In genomic region chr3:126044327-126044726, GRCm38 (mm10) we compare ENCODE assay signal across 10 mouse cellular contexts.
DNase-seq lines count a peak whose midpoint lies in the region; ATAC-seq and TF ChIP-seq lines count a peak whose summit lies in the region.
"Had no signal": no experiment of that assay in that cellular context is flagged by ENCODE, and none has a peak within 500 bp of the region (broad histone marks: within the 10 kb centered on the region; RNA-seq: fewer than 3 reads in every experiment).

No protein-coding gene starts in this region.

- POLR2A ChIA-PET in Patski (lab: Charles Lee): no interaction called here

- WGBS in kidney, embryonic 15.5 days: 25% methylated on average over 3 of the region's 3 CpGs
- WGBS in limb, embryonic 14.5 days: 23% methylated on average over 3 of the region's 3 CpGs

- H3K4me3 ChIP-seq in kidney, embryonic 15.5 days (replicated peaks): no peak overlapping the region
- no peak overlapping the region for H3K4me3 ChIP-seq in limb, embryonic 14.5 days (replicated peaks; ENCODE audit: low read length)

- H3K36me3 ChIP-seq in kidney, embryonic 15.5 days: no peaks in the 10 kb centered on the region
- H3K36me3 ChIP-seq in limb, embryonic 14.5 days (ENCODE audit: control insufficient read depth, insufficient read depth, low read length): no peaks in the 10 kb centered on the region
- H3K36me3 ChIP-seq: G1E had no signal

- no peaks in the 10 kb centered on the region for H3K9me3 ChIP-seq in kidney, embryonic 15.5 days (replicated peaks)
- no peaks in the 10 kb centered on the region for H3K9me3 ChIP-seq in limb, embryonic 14.5 days (ENCODE audit: control insufficient read depth, low read length)
- H3K9me3 ChIP-seq: G1E had no signal

- peak; percentile 73; the same call in 1 of the 2 replicates for ATAC-seq in kidney, embryonic 15.5 days (replicated peaks; ENCODE audit: low FRiP score)
- ATAC-seq in Patski: peak; percentile 27
- ATAC-seq in limb, embryonic 14.5 days (ENCODE audit: low FRiP score, low read depth): no peak; the same call in 1 of the 2 replicates

- H3K9ac ChIP-seq in kidney, embryonic 15.5 days: no peak overlapping the region
- H3K9ac ChIP-seq in limb, embryonic 14.5 days (ENCODE audit: low read depth, low read length, severe bottlenecking): no peak overlapping the region
- H3K9ac ChIP-seq: hindbrain, embryonic 14.5 days had no signal

- DNase-seq in kidney, adult 8-10 months: no peak
- peak; percentile 64 for DNase-seq in 3T3-L1 (ENCODE audit: low read depth, low spot score)
- peak; percentile 46 for DNase-seq in Patski (ENCODE audit: low read depth, low spot score)
- DNase-seq in limb, embryonic 14.5 days (ENCODE audit: low spot score): peak; percentile 31
- DNase-seq in layer of hippocampus, adult 8-10 months (ENCODE audit: low spot score in 2 of 2): no peak
- DNase-seq in gastrocnemius, postnatal 14 days: no peak
- DNase-seq: gastrocnemius, postnatal 10 days had no signal

- intact Hi-C loops in gastrocnemius, postnatal 14 days (cut with DNase I; ENCODE audit: low total_unique reads): no loop called here

- no peak overlapping the region for H3K4me2 ChIP-seq in kidney, embryonic 15.5 days
- no peak overlapping the region for H3K4me2 ChIP-seq in limb, embryonic 14.5 days (replicated peaks; ENCODE audit: low read depth, low read length, severe bottlenecking)
- H3K4me2 ChIP-seq: hindbrain, embryonic 14.5 days had no signal

- CTCF ChIA-PET in Patski (lab: Charles Lee): no interaction called here

- H3K27ac ChIP-seq in kidney, embryonic 15.5 days: no peak overlapping the region
- H3K27ac ChIP-seq in limb, embryonic 14.5 days (replicated peaks; ENCODE audit: low read depth, low read length): no peak overlapping the region
- H3K27ac ChIP-seq: hindbrain, embryonic 14.5 days had no signal

- no peaks in the 10 kb centered on the region for H3K4me1 ChIP-seq in kidney, embryonic 15.5 days
- H3K4me1 ChIP-seq in limb, embryonic 14.5 days (ENCODE audit: control insufficient read depth, insufficient read depth, low read length): no peaks in the 10 kb centered on the region

- TF ChIP-seq POLR2A in limb, embryonic 14.5 days (IDR thresholded peaks at IDR 0.05; ENCODE audit: borderline replicate concordance, extremely low read depth, insufficient read depth, insufficient read length): no peak

- no peaks in the 10 kb centered on the region for H3K27me3 ChIP-seq in kidney, embryonic 15.5 days
- no peaks in the 10 kb centered on the region for H3K27me3 ChIP-seq in Patski
- no peaks in the 10 kb centered on the region for H3K27me3 ChIP-seq in limb, embryonic 14.5 days (ENCODE audit: control insufficient read depth, insufficient read depth, low read length)

- no peak for TF ChIP-seq CTCF in Patski (IDR thresholded peaks at IDR 0.05)

- in situ Hi-C loops in Patski (cut with MboI; ENCODE audit: low pct_unique_long_range_greater_than_20kb): loop anchor here (10.0 kb wide), 1 partner anchor 650 kb away; no protein-coding TSS in a partner anchor

Comparison
In these comparisons a context has a peak if more than half of its experiments do, and no peak if none do; other contexts are left out.
1. DNase-seq: peak in 3T3-L1 (single experiment), Patski (single experiment) and limb, embryonic 14.5 days (single experiment); none in kidney, adult 8-10 months (0 of 2), layer of hippocampus, adult 8-10 months (0 of 2) and gastrocnemius, postnatal 14 days (single experiment).